Mouse (Mus musculus) lung, embryonic 15.5 days (tissue): ENCODE results near the gene Treml4. TPM values are rescaled to one million over a fixed set of nuclear protein-coding genes. Genes with fewer than 3 reads are reported as not detected.

Experiments used
- ATAC-seq: fragments of 200-750 bp; cut with Nextera tagmentation; 2 replicates; pipeline ENCODE4 v1.8.0; 2017; ENCODE audit warnings: moderate number of reproducible peaks, borderline replicate concordance; ENCODE audit not compliant: low FRiP score, low TSS enrichment; ENCODE audit errors: extremely low read depth
- H3K27ac ChIP-seq: fragments of 300-500 bp; sonication (generic); 2 replicates; pipeline ENCODE4 v1.5.1; 2015; ENCODE audit warnings: moderate library complexity, mild to moderate bottlenecking, inconsistent platforms
- H3K27me3 ChIP-seq: fragments of 300-500 bp; sonication (generic); 2 replicates; pipeline ENCODE4 v1.6.1; 2015; ENCODE audit warnings: inconsistent platforms
- H3K36me3 ChIP-seq: fragments of 300-500 bp; sonication (generic); 2 replicates; pipeline ENCODE4 v1.6.1; 2015; ENCODE audit warnings: inconsistent platforms
- H3K4me1 ChIP-seq: fragments of 300-500 bp; sonication (generic); 2 replicates; pipeline ENCODE4 v1.6.1; 2015; ENCODE audit warnings: inconsistent platforms
- H3K4me2 ChIP-seq: fragments of 300-500 bp; sonication (generic); 2 replicates; pipeline ENCODE4 v1.6.1; 2015; ENCODE audit warnings: inconsistent platforms, mild to moderate bottlenecking, moderate library complexity
- H3K4me3 ChIP-seq: fragments of 300-500 bp; sonication (generic); 2 replicates; pipeline ENCODE4 v1.5.1; 2015; ENCODE audit warnings: mild to moderate bottlenecking, inconsistent platforms
- H3K9ac ChIP-seq: fragments of 300-500 bp; sonication (generic); 2 replicates; pipeline ENCODE4 v1.6.1; 2015; ENCODE audit warnings: inconsistent platforms
- H3K9me3 ChIP-seq: fragments of 300-500 bp; sonication (generic); 2 replicates; pipeline ENCODE4 v1.6.1; 2016; ENCODE audit warnings: inconsistent platforms
- WGBS: fragments of 180-500 bp; shearing (Covaris S2); methylation state at CpG from one replicate; pipeline ENCODE4 v1.1.7; 2015; 5-methylcytosine and 5-hydroxymethylcytosine counted together
- polyA plus RNA-seq: library from polyadenylated mRNA; unstranded; fragments of >200 nt; fragmentation: Nextera tagmentation; extraction: Ambion mirVana; gene quantifications from 2 replicates; pipeline ENCODE4 v1.2.1, GENCODE M21; 2015

The Treml4 gene
- 0.13 and 0.37 TPM in 2 replicates for polyA plus RNA-seq

GRCm38 (mm10) chr17:48263741-48264362 lies at the start of gene Treml4:
TSS of gene Treml4 (plus strand) at chr17:48264295.
- no peak within 1 kb of the TSS for H3K9ac ChIP-seq
- H3K27ac ChIP-seq: no peak within 1 kb of the TSS
- WGBS: 79% methylated on average over 3 of the region's 3 CpGs
- ATAC-seq: no peak
- H3K36me3 ChIP-seq: no peaks in the 10 kb centered on the region
- no peak within 1 kb of the TSS for H3K4me3 ChIP-seq
- H3K27me3 ChIP-seq: no peaks in the 10 kb centered on the region
- peaks cover 8% of the 10 kb centered on the region; the same call in 1 of the 2 replicates for H3K9me3 ChIP-seq
- H3K4me2 ChIP-seq: no peak within 1 kb of the TSS
- H3K4me1 ChIP-seq: no peaks in the 10 kb centered on the region

GRCm38 (mm10) chr17:48215429-48215828 lies 48.7 kb upstream of the Treml4 start:
- ATAC-seq: no peak
- Histone ChIP-seq H3K4me3 (no peak overlapping the region), H3K9me3 (no peaks in the 10 kb centered on the region), H3K27ac (no peak overlapping the region), H3K9ac (no peak overlapping the region), H3K4me1 (no peaks in the 10 kb centered on the region), H3K4me2 (no peak overlapping the region), H3K27me3 (no peaks in the 10 kb centered on the region), H3K36me3 (no peaks in the 10 kb centered on the region)
- WGBS: 79% methylated on average over 1 of the region's 1 CpGs

GRCm38 (mm10) chr17:48230680-48231079 lies 33.4 kb upstream of the Treml4 start:
- no peak for ATAC-seq
- H3K4me1 ChIP-seq: no peaks in the 10 kb centered on the region
- WGBS: 67% methylated on average over 7 of the region's 7 CpGs
- H3K27me3 ChIP-seq: no peaks in the 10 kb centered on the region
- H3K4me3 ChIP-seq: no peak overlapping the region
- no peak overlapping the region for H3K9ac ChIP-seq
- no peaks in the 10 kb centered on the region for H3K36me3 ChIP-seq
- H3K27ac ChIP-seq: no peak overlapping the region
- H3K4me2 ChIP-seq: no peak overlapping the region
- no peaks in the 10 kb centered on the region for H3K9me3 ChIP-seq

- Histone ChIP-seq H3K9ac (no peak within 1 kb of the TSS), H3K4me1 (no peaks in the 10 kb centered on the region), H3K4me3 (no peak within 1 kb of the TSS), H3K36me3 (no peaks in the 10 kb centered on the region), H3K27ac (no peak within 1 kb of the TSS), H3K27me3 (no peaks in the 10 kb centered on the region), H3K9me3 (no peaks in the 10 kb centered on the region), H3K4me2 (no peak within 1 kb of the TSS)
- WGBS: 72% methylated on average over 6 of the region's 6 CpGs
- no peak for ATAC-seq
Observed at GRCm38 (mm10) chr17:48232518-48232917, 31.6 kb upstream of the Treml4 start, which contains the start of gene Trem1. TSS of gene Trem1 (plus strand) at chr17:48232768.

GRCm38 (mm10) chr17:48233789-48234188 lies 30.3 kb upstream of the Treml4 start:
- Histone ChIP-seq H3K4me3 (no peak overlapping the region), H3K27ac (no peak overlapping the region), H3K9ac (no peak overlapping the region), H3K4me2 (no peak overlapping the region), H3K4me1 (no peaks in the 10 kb centered on the region), H3K36me3 (no peaks in the 10 kb centered on the region), H3K9me3 (no peaks in the 10 kb centered on the region), H3K27me3 (no peaks in the 10 kb centered on the region)
- no peak for ATAC-seq
- WGBS: 90% methylated on average over 4 of the region's 4 CpGs

GRCm38 (mm10) chr17:48234550-48234949 lies 29.5 kb upstream of the Treml4 start:
- WGBS: 57% methylated on average over 5 of the region's 5 CpGs
- Histone ChIP-seq H3K27ac (no peak overlapping the region), H3K9me3 (no peaks in the 10 kb centered on the region), H3K36me3 (no peaks in the 10 kb centered on the region), H3K9ac (no peak overlapping the region), H3K27me3 (no peaks in the 10 kb centered on the region), H3K4me2 (no peak overlapping the region), H3K4me1 (no peaks in the 10 kb centered on the region), H3K4me3 (no peak overlapping the region)
- no peak for ATAC-seq

- WGBS: 36% methylated on average over 4 of the region's 4 CpGs
- H3K27ac ChIP-seq: no peak overlapping the region
- H3K9ac ChIP-seq: no peak overlapping the region
- no peaks in the 10 kb centered on the region for H3K9me3 ChIP-seq
- H3K36me3 ChIP-seq: no peaks in the 10 kb centered on the region
- no peaks in the 10 kb centered on the region for H3K4me1 ChIP-seq
- H3K27me3 ChIP-seq: no peaks in the 10 kb centered on the region
- no peak overlapping the region for H3K4me3 ChIP-seq
- ATAC-seq: no peak
- no peak overlapping the region for H3K4me2 ChIP-seq
Observed at GRCm38 (mm10) chr17:48235773-48236370, 28.2 kb upstream of the Treml4 start.

GRCm38 (mm10) chr17:48237621-48238020 lies 26.5 kb upstream of the Treml4 start:
- Histone ChIP-seq H3K4me2 (no peak overlapping the region), H3K9me3 (no peaks in the 10 kb centered on the region), H3K4me1 (no peaks in the 10 kb centered on the region), H3K9ac (no peak overlapping the region), H3K27ac (no peak overlapping the region), H3K36me3 (no peaks in the 10 kb centered on the region), H3K4me3 (no peak overlapping the region), H3K27me3 (no peaks in the 10 kb centered on the region)
- ATAC-seq: no peak
- WGBS: 91% methylated on average over 8 of the region's 8 CpGs

- H3K9me3 ChIP-seq: no peaks in the 10 kb centered on the region
- no peaks in the 10 kb centered on the region for H3K27me3 ChIP-seq
- no peak within 1 kb of the TSS for H3K27ac ChIP-seq
- no peak within 1 kb of the TSS for H3K4me3 ChIP-seq
- 75% methylated on average over 11 of the region's 11 CpGs for WGBS
- H3K9ac ChIP-seq: no peak within 1 kb of the TSS
- no peaks in the 10 kb centered on the region for H3K36me3 ChIP-seq
- no peak within 1 kb of the TSS for H3K4me2 ChIP-seq
- H3K4me1 ChIP-seq: no peaks in the 10 kb centered on the region
- ATAC-seq: no peak
Observed at GRCm38 (mm10) chr17:48247221-48247928, 16.7 kb upstream of the Treml4 start, which contains the start of gene Trem3. TSS of gene Trem3 (plus strand) at chr17:48247777.

- Histone ChIP-seq H3K27me3 (no peaks in the 10 kb centered on the region), H3K4me2 (no peak overlapping the region), H3K36me3 (no peaks in the 10 kb centered on the region), H3K9me3 (no peaks in the 10 kb centered on the region), H3K4me1 (no peaks in the 10 kb centered on the region), H3K4me3 (no peak overlapping the region), H3K27ac (no peak overlapping the region), H3K9ac (no peak overlapping the region)
- ATAC-seq: no peak
Observed at GRCm38 (mm10) chr17:48249039-48249438, 15.1 kb upstream of the Treml4 start.

GRCm38 (mm10) chr17:48249501-48249900 lies 14.6 kb upstream of the Treml4 start:
- Histone ChIP-seq H3K27ac (no peak overlapping the region), H3K36me3 (no peaks in the 10 kb centered on the region), H3K4me1 (no peaks in the 10 kb centered on the region), H3K9me3 (no peaks in the 10 kb centered on the region), H3K9ac (no peak overlapping the region), H3K27me3 (no peaks in the 10 kb centered on the region), H3K4me2 (no peak overlapping the region), H3K4me3 (no peak overlapping the region)
- ATAC-seq: no peak
- 70% methylated on average over 11 of the region's 11 CpGs for whole genome bisulfite sequencing

GRCm38 (mm10) chr17:48250631-48251030 lies 13.5 kb upstream of the Treml4 start:
- Histone ChIP-seq H3K4me3 (no peak overlapping the region), H3K9ac (no peak overlapping the region), H3K4me2 (no peak overlapping the region), H3K36me3 (no peaks in the 10 kb centered on the region), H3K27ac (no peak overlapping the region), H3K27me3 (peaks cover 5% of the 10 kb centered on the region; the same call in 1 of the 2 replicates), H3K4me1 (no peaks in the 10 kb centered on the region), H3K9me3 (no peaks in the 10 kb centered on the region)
- no peak for ATAC-seq
- 82% methylated on average over 7 of the region's 7 CpGs for WGBS
